Mouse (Mus musculus) CD4-positive helper T cell, adult 2 months (primary cell): ENCODE measurements at regions not wholly inside any gene's neighbourhood (a gene's known extent, or its start where the extent isn't known, plus 50 kb on each side); places are given as distances from the start of the nearest gene placed in this dataset.
"Not testable (repeated sequence)": the region's sequence is repeated elsewhere in the genome, so short reads cannot be mapped to it uniquely, and the experiment has no call there.

Source experiments
- DNase-seq: peaks from one replicate; pipeline ENCODE4 v3.0.0-alpha.2; 2012; ENCODE audit warnings: low read depth, missing footprints, low spot score

DNA sequence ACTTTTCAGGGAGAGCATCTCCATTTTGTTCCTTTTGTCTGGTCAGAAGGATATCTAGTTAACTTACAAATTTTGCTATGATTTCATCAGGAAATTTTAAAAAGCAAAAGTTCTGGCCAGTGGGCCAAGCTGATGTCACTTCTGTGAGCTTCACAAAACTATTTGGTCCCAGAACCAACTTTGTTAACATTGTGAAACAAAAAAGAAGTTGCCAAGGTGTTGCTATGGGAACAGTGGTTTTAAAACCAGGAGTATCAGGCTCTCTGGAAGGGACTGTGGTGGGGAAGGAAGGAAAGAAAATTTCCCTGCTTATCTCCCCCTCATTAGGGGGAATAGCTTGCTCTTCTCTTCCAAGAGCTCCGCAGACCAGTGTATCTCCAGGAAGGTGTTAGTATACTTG is 416.8 kb upstream of the Auts2 start:
- no peak for DNase-seq

DNA sequence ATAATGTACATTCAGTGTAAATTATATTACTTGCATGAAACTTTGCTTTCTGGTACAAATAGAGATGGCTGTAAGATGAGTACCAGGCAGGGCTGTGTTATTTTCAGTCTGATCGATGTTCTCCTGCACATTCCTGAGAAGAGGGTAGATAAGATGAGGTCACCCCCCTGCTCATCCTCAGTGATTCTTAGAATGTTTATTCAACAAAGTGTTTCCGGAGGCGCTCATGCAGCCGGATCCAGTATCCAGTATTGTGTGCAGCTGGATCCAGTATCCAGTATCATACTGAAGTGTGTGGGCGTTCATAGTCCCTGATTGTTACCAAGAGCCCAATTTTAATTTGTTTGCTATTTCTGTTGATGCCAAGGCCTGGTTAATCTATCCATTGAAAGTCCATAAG is 413.0 kb upstream of the Auts2 start:
- no peak for DNase-seq

DNA sequence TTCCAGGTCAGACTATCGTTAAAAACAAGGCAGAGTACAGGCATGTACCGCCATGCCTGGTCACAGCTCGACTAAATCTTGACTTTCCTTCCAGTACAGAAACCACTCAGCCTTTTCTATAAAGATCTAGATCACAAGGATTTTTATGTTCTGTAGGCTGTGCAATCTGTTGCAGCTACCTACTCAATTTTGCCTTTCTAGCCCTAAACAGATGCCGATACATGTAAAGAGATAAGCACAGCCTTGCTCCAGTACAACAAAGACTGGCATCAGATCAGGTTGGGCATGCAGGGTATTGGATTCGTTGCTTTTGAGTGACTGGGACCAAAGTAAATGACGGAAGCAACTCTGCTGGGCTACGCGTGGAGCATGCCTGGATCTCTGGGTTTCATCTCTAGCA is 411.9 kb upstream of the Auts2 start:
- no peak for DNase-seq

DNA sequence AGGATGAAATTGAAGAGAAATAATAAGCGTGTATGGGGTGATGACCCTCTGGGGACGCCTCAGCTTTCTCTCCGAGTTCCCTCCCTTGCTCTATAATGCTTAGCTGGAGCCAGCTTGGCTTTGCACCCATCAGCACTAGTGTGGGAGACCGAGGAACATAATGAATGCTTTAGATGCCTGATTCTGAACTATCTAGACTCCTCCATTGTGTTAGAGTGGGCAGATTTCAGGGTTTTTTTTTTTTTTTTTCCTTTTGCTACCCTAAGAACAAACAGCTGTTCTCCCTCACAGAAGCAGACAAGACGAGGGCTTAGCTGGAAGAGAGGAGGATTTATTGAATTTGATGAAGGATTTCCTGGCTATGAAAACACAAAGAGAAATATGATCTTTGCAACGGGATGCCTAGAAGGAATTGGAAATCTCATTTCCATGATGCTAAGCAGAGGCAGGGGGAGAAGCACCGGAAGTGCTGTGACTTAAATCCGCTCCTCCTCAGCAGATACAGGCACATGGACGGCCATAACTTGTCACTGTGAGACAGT is 390.4 kb upstream of the Auts2 start:
- no peak for DNase-seq

DNA sequence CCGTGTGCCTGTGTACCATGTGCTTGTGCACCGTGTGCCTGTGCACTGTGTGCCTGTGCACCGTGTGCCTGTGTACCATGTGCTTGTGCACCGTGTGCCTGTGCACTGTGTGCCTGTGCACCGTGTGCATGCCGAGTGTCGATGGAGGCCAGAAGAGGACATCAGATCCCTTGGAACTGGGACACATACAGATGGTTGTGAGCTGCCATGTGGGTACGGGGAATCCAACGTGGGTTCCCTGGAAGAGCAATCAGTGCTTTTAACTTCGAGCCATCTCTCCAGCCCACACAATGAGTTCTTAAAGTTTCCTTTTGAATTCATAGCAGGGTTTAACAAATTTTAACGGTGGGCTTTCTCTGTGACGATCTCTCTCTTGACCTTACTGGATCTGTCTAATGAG is 386.8 kb upstream of the Auts2 start:
- DNase-seq = not testable (repeated sequence)

DNA sequence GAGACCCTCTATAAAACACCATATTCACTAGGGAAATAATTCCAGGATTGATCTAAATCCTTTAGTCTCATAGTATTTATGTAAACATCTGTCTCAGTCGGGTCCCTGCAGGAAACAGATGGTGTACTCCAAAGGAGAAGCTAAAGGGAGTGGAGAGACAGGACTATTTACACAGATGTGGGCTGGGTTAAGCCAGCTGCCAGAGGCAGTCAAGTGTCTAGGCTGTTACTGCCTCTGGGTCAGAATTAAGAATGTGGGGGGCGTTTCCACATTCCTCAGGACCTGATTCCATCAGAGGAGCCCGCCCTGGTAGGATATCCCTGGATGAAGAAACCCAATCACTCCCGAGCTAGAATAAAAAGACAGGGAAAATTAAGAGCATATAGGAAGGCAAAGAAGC is 380.2 kb upstream of the Auts2 start:
- no peak for DNase-seq

DNA sequence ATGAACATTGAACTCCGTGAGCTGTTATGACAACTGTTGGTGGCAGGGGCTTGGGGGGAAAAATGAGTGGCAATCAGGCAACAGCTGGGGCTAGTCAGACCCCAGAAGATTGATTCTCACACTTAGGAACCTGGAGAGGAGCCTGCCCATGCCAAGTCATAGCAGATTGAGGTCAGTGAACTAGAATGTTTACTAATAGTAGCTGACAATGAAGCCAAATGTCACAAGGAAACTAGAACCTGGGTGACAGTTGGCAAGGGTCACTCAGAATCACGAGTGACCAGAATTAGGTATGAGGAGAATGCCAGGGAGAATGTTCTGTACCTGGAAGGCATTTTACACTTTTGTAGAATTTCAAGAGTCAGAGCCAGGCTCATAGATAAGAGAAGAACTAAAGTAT is 365.9 kb upstream of the Auts2 start:
- DNase-seq = no peak

DNA sequence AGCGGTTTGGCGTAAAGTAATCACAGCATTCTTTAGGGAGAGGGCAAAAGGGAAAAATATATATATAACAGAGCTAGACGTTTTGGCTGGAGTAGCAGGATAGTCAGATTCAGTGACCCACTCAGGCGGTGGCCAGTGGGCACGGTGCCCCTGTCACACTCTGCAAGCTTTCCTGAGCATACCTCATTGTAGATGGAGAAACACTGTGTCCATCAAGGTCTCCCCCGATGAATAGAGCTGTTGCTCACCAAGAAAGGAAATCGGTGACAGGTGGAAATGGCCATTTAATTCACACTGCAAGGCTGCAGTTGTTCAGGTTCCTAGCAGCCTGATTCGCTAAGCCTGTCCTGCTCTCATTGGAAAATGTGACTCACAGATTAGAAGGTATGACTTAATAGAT is 365.1 kb upstream of the Auts2 start:
- DNase-seq = no peak

DNA sequence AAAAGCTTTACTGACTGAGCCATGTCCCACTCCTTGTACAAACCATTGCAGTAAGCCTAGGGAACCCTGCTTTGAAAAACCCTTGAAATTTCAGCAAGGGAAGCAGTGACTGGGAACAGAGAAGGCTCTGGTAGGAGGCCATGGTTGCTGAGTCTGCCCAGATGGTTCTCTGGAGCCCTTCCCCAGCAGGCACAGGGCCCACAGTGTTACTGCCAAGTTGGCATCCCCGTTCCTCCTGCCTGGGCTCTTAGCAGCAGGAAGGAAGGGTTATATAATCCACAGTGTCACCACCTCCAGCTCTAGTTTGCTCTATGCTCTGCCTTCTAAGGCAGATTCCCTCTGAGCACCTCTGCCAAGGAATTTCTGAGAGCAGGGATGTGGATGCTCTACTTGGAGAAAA is 349.4 kb upstream of the Auts2 start:
- DNase-seq = no peak

DNA sequence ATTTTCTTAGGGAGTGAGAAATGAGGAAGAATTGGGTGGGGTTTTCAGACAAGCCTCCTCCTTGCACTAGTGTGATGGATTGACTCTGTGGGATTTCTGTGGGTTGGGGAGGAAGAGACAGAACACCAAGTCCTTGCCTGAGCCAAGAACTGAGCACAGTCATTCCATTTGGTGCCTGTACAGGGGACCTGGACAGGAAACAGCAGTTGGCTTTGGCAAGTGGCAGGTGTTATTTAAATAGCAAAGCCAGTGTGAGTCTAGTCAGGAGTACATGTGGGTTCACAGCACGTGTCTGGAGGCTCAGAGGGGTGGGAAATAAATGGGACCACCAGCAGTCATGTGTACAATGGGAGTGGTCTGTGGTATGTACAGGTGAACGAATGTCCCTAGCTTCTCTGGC is 341.0 kb upstream of the Auts2 start:
- no peak for DNase-seq

DNA sequence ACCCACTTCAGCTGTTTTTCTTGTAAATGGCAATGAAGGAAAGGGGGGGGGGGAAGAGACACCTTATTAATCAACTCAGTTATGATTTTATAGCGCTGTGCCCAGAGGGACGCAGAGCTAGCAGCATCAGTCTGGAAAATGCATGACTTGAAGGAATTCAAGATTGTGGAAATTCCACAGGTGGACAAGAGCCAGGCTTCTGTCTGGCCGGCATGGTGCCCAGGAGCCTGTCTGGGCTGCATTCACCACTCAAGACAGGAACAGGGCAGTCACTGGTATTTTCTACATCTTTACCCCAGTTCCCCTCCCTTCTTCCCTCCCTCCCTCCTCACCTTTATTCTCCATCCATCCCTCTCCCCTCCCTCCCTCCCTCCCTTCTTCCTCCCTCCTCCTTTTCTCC is 339.1 kb upstream of the Auts2 start:
- DNase-seq = no peak

DNA sequence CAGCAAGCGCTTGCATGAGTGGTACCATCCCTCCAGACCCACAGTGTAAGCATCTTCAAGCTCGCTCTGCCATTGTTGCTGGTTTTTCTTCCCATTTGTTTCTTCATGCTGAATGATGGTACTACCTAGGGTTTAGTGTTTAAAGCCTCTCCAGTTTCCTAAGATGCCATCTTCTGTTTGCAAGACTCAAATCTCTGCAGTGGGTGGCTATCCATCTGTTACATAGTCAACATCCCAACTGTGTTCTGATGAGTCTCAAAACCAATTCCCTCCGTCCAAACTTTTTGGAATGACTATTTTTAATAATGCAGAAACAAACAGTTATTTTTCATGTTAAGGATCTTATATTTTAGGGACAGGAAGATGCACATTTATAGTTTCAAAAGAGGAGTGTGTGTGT is 338.0 kb upstream of the Auts2 start:
- no peak for DNase-seq

DNA sequence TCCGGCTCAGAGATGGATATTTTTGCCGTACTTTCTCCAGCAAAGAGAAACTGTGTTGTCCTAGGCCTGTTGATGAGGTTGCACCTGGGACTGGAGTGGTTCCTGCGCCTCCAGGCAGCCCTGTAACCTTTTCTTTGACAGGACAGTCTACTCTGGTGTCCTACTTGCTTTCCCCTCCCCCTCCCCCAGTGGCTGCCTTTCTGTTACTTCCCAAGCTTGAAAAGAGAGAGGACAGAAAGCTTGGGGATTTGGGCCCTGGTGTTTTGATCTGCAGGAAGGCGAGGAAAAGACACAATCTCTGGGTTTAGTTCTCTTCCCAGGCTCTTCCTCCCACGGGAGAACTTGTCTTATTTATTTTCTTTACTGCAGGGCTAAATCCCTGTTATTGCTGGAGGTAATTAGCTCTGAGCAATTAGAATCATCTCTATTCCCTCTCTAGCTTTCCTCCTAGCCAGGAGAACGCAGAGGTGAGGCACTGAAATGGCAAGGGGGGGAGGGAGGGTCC is 333.2 kb upstream of the Auts2 start:
- DNase-seq = no peak

DNA sequence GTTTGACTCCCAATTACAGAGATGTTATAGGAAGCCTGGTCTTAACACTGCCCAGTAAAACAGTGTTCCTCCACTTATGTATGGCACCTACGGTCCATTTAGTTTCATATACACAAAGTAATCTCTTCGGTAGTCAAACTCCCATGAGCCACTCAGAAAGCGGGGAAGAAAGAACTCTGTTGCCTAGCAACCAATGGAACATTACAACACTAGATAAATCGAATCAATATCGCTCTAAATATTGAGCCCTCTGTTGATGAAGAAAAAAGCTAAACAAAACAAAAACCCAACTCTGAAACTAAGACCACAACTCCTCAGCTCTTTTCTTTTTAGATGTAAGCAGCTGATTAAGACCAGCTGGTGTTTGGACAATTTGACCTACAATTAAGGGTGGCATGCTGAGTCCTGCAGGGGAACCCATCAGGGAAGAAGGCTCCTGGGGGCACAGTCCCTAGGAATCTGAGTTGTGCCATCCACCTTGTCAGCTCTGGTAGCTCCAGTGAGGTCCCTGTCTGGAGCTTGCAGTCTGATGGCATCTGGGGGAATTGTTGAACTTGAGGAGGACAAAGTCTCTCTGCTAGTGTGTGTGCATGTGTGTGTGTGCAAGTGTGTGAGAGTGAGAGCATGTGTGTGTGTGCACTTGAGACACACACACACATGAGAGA is 315.8 kb upstream of the Auts2 start:
- no peak for DNase-seq

DNA sequence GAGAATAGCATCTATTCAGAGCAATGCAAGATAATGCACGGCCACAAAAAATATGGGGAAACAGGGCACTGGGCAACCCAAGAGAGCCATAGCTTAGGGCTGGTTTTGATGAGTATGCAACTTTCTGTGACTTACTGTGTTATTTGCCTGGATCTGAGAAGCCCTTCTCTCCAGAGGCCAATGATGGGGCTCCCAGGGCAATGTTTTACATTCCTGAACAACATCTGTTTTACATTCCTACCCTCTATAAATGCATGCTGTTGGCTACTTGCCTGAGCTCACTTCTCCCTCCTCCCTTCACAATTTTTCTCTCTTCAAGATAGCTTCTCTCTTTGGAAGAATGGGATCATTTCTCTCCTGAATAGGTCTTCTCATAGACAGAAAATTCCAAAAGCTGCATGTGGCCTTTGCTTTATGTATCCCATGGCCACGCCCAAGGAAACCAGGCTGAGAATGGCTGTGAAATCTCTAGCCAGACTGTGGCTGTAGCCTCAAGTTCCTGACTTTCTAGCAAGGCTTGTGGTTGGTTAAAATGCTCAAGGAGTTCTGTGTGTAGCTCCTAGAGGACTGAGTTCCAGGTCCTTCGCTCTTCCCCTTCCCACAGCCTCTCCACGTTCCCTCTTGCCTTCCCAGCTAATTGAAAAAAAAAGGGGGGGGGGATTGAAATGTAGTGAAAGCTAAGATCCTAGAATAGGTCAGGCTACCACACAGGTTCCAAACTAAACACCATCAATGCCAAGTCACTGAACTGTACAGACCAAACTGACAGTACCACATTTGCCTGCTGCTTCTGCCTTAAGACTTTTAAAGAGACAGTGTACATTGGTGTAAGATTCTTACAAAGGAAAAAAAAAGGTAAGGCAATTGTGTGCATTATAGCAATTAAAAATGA is 312.7 kb upstream of the Auts2 start:
- DNase-seq = no peak

DNA sequence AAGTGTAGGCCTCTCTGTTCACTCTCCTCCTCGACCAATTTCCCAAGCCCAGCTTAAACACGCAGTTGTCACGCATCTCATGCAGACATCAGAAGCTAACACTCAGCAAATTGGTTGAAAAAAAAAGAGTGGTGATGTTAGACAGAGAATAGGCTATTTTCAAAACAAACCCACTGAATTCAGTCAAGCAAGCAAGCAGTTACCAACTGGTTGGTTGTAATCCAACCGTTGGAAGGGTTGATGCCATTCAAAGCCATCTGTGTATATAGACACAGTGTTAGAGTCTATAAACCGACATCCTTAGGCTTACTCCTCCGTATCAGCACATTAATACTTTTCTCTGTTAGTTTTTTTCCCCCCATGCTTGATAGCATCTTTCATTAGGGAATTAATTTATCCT is 307.6 kb upstream of the Auts2 start:
- DNase-seq = no peak

DNA sequence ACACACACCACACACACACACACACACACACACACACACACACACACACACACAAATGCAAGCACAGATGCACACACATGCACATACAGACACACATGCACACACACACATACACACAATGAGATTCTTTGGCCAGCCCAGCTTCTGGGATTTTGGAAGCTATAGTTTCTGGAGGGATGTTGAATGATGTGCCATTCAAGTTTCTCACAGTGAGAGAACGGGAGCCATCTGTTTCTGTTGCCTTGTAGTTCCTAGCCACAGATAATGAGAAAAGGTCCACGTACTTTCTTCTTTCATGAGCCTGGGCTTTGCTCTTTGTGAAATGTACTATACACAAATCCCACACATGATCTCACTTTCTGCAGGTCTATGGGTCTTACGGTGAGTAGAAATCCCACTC is 304.9 kb upstream of the Auts2 start:
- no peak for DNase-seq

DNA sequence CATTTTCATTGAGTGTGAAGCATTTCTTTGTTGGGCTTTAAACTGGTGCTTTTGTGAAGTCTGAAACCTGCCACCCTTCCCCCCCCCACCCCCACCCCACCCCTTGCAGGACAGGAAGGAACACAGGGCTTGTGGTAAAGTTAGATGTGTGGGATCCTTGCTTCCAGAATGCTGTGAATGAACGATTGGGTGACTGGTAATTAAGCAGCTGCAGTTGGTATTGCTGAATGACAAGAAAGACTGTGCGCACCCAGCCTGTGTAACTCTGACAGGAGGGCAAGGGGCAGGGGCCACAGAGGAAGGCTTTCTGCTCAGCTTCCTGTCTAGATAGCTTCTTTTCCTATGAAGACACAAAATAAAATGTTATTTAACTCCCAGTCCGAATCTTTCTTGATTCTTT is 300.1 kb upstream of the Auts2 start:
- DNase-seq = no peak

DNA sequence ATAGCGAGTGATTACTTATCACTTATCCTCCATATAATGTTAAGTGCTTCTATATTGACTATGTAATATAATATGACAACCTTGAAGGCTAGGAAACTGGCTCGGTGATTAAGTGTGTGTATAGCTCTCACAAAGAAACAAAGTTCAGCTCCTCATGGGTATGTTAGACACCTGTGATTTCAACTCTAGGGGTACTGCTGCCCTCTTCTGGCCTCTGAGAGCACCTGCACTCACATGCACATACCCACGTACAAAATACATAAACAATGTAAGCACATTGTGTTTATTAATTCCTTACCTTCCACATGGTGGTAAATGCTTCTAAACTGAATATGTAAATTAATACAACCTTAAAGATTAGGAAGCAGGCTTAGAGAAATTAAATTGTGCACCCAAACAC is 298.6 kb upstream of the Auts2 start:
- no peak for DNase-seq

DNA sequence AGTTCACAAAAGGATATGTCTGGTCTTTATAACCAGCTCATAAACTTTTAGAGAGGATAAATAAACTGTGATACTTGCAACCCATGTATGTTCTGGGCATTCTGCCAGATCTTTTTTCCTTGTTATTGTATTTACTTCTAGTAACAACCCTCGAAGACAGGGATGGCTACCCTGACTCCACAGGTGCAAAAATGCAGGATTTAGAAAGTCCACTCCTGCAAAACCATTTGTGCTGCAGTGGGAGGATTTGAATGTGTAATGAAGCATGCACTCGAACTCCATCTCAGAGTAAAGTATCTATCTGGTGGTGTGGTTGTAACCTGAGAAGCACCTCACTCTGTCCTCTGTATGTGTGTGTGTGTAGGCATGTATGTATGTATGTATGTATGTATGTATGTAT is 294.3 kb upstream of the Auts2 start:
- DNase-seq = no peak

DNA sequence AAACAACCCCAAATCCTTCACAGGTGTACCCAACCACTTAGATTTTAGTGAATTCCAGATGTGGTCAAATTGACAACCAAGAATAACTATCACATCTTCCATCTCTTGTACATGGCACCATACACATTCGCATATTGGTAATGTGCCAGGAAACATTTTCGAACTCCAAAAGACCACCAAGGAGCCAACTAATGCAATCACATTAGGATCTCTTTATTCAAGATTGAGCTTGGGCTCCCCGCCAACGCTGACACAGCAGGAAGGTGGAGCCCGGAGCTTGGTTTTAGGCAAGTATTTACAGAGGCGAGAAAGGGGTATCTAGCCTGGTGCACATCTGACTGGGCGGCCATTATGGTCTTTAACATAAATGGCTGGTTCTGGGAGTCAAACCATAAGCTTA is 285.8 kb upstream of the Auts2 start:
- no peak for DNase-seq

DNA sequence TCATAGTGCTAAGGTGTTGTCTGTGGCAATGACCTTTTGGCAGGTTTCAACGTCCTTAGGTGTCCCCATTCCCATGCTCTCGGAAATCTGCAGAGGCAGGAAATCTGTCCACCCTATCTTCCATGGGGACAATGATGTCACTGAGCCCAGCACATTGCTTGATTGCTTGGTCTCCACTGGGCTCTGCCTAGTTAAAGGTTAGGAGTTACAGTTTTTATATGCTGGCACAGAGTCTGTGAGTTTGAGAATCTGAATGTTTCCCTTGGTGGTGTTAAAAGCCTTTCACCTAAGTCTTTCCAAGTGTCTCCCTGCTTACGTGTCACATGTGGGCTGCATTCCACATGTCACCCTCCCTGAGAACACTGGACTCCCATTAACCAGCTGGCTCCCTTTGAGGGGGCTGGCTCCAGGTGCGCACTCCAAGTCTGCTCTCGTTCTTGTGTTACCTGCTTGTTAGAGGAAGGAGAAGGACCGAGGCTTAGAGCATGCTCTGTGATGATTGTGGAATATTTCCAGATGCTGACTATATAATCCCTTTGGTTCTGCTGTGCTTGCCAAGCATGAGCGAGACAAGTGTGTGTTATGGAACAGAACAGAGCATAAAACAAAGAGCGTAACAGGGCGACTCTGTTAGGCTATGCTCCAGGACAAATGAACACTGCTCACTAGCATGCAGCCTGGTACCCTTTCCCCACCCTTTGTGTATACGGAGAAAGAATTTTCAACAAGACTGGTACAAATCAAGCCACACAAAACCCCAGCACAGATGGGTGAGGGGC is 284.6 kb upstream of the Auts2 start:
- no peak for DNase-seq
